ENCODE assay signal across 8 mouse cellular contexts in the genomic region with DNA sequence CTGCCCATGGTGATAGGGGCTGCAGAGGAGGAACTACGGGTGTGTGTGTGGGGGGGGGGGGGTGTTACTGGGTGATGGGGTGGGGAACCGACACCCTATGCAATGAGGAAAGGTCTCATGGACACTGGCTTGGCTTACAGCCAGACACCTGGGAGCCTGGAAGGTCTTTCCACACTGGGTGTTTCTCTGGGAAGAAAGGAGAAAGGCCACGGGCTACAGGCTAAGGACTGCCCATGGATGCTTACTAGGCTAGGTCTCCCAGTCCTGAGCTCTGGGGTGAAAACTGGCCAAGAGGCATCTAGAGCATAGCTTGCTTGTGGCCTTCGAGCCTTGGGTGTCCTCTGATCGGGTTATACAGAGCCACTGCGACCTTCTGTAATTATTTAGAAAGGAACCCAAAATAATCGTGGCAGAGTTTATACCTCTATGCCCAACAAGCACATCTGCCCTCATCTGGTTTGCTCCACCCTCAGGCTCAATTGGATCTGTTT. TPM values are rescaled to one million over a fixed set of nuclear protein-coding genes. Genes with fewer than 3 reads are reported as not detected.
DNase-seq lines count a peak whose midpoint lies in the region; ATAC-seq and TF ChIP-seq lines count a peak whose summit lies in the region.

Ggta1 (minus strand) TSS at position 441 of the 491 bp plus-strand sequence.

- no peaks in the 10 kb centered on the region for H3K36me3 ChIP-seq in kidney, postnatal 0 days (ENCODE audit: insufficient read depth, low read length)
- no peaks in the 10 kb centered on the region for H3K36me3 ChIP-seq in myocyte (ENCODE audit: control insufficient read depth, insufficient read depth)

- no peaks in the 10 kb centered on the region for H3K79me2 ChIP-seq in myocyte (ENCODE audit: control insufficient read depth, insufficient read depth)

- POLR2A ChIA-PET in Patski (lab: Charles Lee), result no interaction called here

- H3K4me3 ChIP-seq in kidney, postnatal 0 days (replicated peaks; ENCODE audit: low read depth, low read length), result peak within 1 kb of the TSS; percentile 55
- H3K4me3 ChIP-seq in myocyte, result peak within 1 kb of the TSS; percentile 65

- H3ac ChIP-seq in myocyte (ENCODE audit: control insufficient read depth, insufficient read length), result peak within 1 kb of the TSS; percentile 64

- in situ Hi-C loops in Patski (cut with MboI; ENCODE audit: low pct_unique_long_range_greater_than_20kb), result no loop called here

- peak within 1 kb of the TSS; percentile 70 for H3K9ac ChIP-seq in kidney, postnatal 0 days (ENCODE audit: low read depth, low read length)

- no peak for TF ChIP-seq POLR2A in myocyte (IDR thresholded peaks at IDR 0.05; ENCODE audit: insufficient read length, low read depth)

- CTCF ChIA-PET in Patski (lab: Charles Lee), result no interaction called here

- 12% methylated on average over 7 of the region's 7 CpGs for WGBS in kidney, postnatal 0 days

- DNase-seq in kidney, postnatal 0 days (ENCODE audit: low spot score), result no peak
- no peak for DNase-seq in kidney, adult 9 months
- DNase-seq in Patski (ENCODE audit: low read depth, low spot score), result no peak
- DNase-seq in heart, adult 18-20 months, result peak in 1 of 2 experiments; percentile 50
- DNase-seq in kidney, postnatal 4 days, result peak; percentile 43 to 56
- no peak for DNase-seq in urinary bladder, postnatal 4 days (ENCODE audit: low spot score in 2 of 2)
- no peak for DNase-seq in frontal cortex, postnatal 14 days (ENCODE audit: low spot score in 2 of 2)

- ATAC-seq in kidney, postnatal 0 days (replicated peaks; ENCODE audit: low FRiP score, low read depth), result no peak
- ATAC-seq in Patski, result no peak

- no peak for TF ChIP-seq CTCF in kidney, postnatal 0 days (IDR thresholded peaks at IDR 0.05; ENCODE audit: low read depth)
- TF ChIP-seq CTCF in Patski (IDR thresholded peaks at IDR 0.05), result no peak

- H3K27ac ChIP-seq in kidney, postnatal 0 days, result peak within 1 kb of the TSS; percentile 71

- peaks cover 7% of the 10 kb centered on the region for H3K4me1 ChIP-seq in kidney, postnatal 0 days (replicated peaks; ENCODE audit: insufficient read depth, low read length)

- no peaks in the 10 kb centered on the region for H3K27me3 ChIP-seq in kidney, postnatal 0 days (ENCODE audit: insufficient read depth, low read length)
- H3K27me3 ChIP-seq in Patski (no peaks in the 10 kb centered on the region), myocyte (ENCODE audit: control insufficient read depth, insufficient read depth, insufficient read length) (no peaks in the 10 kb centered on the region)

- H3K9me3 ChIP-seq in kidney, postnatal 0 days (replicated peaks; ENCODE audit: low read length), result no peaks in the 10 kb centered on the region

- peak within 1 kb of the TSS; percentile 88 for H3K4me2 ChIP-seq in kidney, postnatal 0 days (ENCODE audit: low read length)
- H3K4me2 ChIP-seq in myocyte (ENCODE audit: low read depth), result peak within 1 kb of the TSS; percentile 85

TF ChIP-seq in myocyte, 11 proteins besides CTCF, POLR2A, EP300 and RAD21:
- TF ChIP-seq CEBPB (IDR thresholded peaks at IDR 0.05; ENCODE audit: insufficient read depth, poor library complexity, severe bottlenecking), result no peak
- TF ChIP-seq TCF3 (IDR thresholded peaks at IDR 0.05; ENCODE audit: insufficient read length, low read depth), result no peak
- no peak for TF ChIP-seq MAX (IDR thresholded peaks at IDR 0.05; ENCODE audit: low read depth)
- no peak for TF ChIP-seq SRF (IDR thresholded peaks at IDR 0.05; ENCODE audit: control insufficient read depth, insufficient read length, low read depth)
- no peak for TF ChIP-seq POLR2AphosphoS2 (IDR thresholded peaks at IDR 0.05; ENCODE audit: insufficient read length, low read depth)
- no peak for TF ChIP-seq TCF12 (IDR thresholded peaks at IDR 0.05; ENCODE audit: insufficient read depth, poor library complexity, severe bottlenecking)
- TF ChIP-seq USF1 (IDR thresholded peaks at IDR 0.05; ENCODE audit: low read depth), result no peak
- TF ChIP-seq REST (IDR thresholded peaks at IDR 0.05; ENCODE audit: insufficient read depth, insufficient read length), result no peak
- no peak for TF ChIP-seq E2F4 (IDR thresholded peaks at IDR 0.05; ENCODE audit: insufficient read depth)
- no peak for TF ChIP-seq MYOG (IDR thresholded peaks at IDR 0.05; ENCODE audit: control insufficient read depth in 1 of 3, insufficient read depth in 1 of 3, insufficient read length in 2 of 3, low read depth in 2 of 3)
- no peak for TF ChIP-seq MYOD1 (IDR thresholded peaks at IDR 0.05; ENCODE audit: control insufficient read depth in 1 of 3, insufficient read length in 2 of 3, low read depth in 2 of 3)
TF ChIP-seq in myocyte: peak in this region for 0.

RNA-seq across cellular contexts. Expression of gene Ggta1, which starts in this region (rescaled TPM):
- polyA plus RNA-seq in kidney, postnatal 0 days (2015; fragmentation: Nextera tagmentation; extraction: Ambion mirVana), result 16.2 and 16.5 TPM in 2 replicates
- 25.5 TPM for polyA plus RNA-seq in Patski (2021)
- total RNA-seq in heart, adult 18-20 months (2021), result 10 to 100 TPM; 13.6 to 17.0 TPM
- 4.9 TPM for polyA plus RNA-seq in myocyte (2012; fragmentation: generic; extraction: Trizol)

Comparison
In these comparisons a context has a peak if more than half of its experiments do, and no peak if none do; other contexts are left out.
1. DNase-seq: peak in kidney, postnatal 4 days (2 of 2); none in kidney, postnatal 0 days (single experiment), kidney, adult 9 months (single experiment), Patski (single experiment), urinary bladder, postnatal 4 days (0 of 2) and frontal cortex, postnatal 14 days (0 of 2).